Mouse (Mus musculus): ENCODE measurements at regions not wholly inside any gene's neighbourhood (a gene's known extent, or its start where the extent isn't known, plus 50 kb on each side); places are given as distances from the start of the nearest gene placed in this dataset.
"Not testable (repeated sequence)": the region's sequence is repeated elsewhere in the genome, so short reads cannot be mapped to it uniquely, and the experiment has no call there.

DNA sequence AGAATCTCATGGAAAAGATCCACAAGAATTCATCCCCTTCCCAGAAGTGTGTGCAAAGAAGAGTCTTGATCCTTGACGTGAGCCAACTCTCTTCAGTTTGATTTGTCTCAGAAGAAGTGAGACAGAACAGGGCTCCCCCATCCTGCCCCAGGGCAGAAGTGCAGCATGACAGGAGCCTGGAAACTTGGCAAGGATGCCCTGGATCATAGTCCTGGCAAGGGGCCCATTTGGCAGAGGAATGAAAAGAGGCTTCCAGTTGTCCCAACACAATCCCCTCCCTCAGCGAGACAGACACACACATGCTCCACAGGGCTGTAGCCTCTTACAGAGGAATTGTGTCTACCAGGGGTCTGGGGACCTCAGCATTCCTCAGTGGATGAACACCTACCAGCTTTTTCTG is 102.7 kb downstream of the Ptpn20 start:
- DNase-seq (ENCODE audit: low spot score in 2 of 2) = no peak

DNA sequence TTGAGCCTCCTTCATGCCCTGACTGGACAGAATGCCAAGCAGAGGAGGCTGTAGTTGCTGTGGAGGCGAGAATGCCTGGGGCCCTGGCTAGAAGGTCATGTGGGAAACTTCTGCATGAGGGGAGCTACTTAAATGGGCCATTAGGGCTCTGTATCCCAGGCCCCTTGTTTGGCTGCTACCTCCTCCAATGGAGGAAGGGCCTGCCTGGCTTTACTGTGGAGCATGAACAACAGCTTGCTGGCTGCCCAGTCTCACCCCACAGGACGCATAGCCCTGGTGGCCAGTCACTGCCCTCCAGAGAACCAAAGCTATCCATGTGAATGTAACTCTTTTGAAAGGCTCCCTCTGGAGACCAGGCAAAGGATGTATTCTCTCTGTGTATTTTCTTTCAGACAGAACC is 105.2 kb downstream of the Ptpn20 start:
- DNase-seq (ENCODE audit: low spot score in 2 of 2) = no peak

DNA sequence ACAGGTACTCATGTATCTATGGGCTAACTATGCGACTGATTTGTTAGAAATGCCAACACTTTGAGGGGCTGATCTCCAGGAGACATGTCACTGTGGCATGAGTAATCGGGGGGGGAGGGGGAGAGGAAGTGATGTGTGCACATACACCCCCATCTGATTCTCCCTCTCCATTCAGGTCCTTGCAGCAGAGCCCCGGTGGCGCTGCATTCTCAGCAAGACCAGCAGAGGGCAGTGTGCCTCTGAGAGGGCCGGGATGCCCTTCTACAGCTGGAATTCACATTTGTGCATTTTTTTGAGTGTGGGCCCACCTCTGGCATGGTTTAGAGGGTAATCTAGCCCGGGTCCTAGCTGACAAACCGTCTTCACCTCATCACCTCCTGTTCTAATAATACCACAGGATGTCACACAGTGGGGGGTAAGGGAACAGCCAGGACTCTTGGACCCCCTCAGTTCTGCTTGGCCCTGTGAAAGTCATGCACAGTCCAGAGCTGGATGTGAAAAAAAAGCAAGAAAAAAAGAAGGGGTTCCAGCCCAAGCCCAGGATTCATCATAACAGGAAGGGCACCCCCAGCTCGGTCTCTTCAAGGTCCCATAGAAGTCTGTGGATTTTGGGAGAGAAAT is 106.5 kb downstream of the Ptpn20 start:
- peak; percentile 24 to 49 for DNase-seq (ENCODE audit: low spot score in 2 of 2)

DNA sequence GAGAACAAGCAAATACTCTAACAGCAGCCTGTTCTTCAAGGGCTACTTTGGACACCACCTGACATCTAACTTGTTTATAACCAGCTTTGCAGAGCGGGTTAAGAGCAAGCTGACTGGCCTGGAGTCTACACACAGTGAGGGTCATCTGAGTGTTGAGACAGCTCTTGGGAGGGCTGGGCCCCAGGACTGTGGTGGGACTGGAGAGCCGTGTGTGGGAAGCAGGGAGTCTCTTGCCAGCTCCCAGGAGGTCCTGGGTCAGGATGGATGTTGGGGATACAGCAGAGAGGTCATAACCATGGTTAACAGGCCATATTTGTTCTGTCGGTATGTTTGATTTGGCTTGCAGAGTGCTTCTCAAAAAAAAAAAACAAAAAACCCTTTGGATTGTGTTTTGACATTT is 107.8 kb downstream of the Ptpn20 start:
- DNase-seq (ENCODE audit: low spot score in 2 of 2) = no peak

DNA sequence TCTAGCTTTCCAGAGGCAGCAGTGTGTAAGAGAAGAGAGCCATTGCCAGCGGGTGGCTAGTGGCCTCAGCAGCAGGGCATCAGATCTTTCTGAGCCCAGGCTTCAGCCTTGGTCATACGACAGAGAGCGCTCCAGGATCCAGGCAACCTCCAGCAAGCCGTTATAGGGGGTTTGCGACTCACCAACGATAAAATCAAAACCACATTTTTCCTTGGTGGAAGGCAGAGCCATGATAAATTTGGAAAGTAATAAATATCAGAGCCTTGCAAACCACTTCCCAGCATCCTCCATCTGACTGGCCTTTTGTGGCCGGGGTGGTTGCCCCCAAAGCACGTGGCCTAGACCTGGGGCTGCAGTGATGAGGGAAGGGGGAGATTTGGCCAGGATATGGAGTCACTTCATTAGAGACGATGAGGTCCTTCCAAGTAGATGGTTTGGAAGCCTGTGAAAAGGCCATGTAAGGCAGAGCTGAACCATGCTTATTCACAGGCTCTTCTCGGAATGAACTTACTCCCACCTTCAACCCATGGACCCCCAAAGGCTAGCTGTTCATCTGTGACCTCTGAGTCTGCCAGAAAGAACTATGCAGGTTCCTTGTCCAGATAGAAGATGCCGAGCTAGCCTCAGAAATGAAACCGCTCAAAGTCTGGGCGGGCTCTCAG is 110.9 kb downstream of the Ptpn20 start:
- DNase-seq (ENCODE audit: low spot score in 2 of 2) = no peak

DNA sequence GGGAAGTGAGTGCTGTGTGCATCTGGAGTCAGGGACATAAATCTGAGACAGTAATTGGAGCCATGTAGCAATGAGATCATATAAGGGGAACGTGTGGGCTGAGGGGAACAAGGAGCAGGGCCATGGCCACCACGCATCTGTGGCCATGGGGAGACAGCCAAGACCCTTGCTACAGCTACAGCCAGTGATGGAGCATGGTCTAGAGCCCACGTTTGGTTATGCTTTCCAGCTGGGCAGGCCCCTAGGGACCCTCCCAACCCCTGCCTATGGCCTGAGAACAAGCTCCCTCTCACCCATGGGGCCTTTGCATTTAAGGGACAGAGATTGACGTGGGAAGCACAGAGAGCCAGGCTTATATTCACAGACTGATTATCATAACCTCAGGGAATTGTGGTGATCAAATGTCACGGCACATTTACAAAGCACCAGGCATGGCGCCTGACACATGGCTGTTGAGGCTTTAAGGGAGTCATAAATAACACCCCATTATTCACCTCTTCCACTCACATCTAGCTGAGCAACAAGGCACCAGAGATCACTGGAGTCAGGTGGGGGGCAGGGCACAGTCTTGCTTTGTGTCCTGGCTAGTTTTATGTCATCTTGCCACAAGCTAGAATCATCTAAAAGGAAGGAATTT is 118.8 kb downstream of the Ptpn20 start:
- no peak for DNase-seq (ENCODE audit: low spot score in 2 of 2)

DNA sequence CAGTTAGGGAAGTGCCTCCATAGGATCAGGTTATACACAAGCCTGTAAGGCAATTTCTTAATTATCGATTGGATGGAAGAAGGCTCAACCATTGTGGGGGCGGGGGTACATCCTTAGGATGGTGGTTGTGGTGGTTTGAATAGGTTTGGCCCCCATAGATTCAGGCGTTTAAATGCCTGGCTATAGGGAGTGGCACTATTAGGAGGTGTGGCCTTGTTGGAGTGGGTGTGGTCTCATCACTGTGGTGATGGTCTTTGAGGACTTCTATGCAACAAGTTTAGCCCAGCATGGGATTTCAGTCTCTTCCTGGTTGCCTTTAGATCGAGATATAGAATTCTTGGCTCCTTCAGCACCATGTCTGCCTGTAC is 119.3 kb downstream of the Ptpn20 start:
- no peak for DNase-seq (ENCODE audit: low spot score in 2 of 2)

DNA sequence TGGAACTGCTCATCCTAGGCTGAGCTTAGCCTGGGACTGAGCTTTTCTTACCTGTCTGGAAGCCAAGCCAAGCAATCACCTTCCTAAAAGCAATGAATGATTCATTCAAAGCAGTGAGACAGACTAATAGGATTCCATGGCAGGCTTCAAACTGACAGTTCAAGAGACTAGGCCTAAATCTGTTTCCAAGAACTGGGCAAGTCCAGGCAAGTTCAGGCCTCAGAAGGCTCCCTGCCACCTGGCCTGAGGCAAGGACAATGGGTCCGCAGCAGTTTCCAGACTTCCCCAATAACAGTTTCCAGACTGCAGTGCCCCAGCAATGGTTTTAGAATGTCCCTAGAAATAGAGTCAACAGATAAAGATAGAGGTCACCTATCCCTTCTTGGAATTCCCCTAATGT is 123.5 kb downstream of the Ptpn20 start:
- no peak for DNase-seq (ENCODE audit: low spot score in 2 of 2)

DNA sequence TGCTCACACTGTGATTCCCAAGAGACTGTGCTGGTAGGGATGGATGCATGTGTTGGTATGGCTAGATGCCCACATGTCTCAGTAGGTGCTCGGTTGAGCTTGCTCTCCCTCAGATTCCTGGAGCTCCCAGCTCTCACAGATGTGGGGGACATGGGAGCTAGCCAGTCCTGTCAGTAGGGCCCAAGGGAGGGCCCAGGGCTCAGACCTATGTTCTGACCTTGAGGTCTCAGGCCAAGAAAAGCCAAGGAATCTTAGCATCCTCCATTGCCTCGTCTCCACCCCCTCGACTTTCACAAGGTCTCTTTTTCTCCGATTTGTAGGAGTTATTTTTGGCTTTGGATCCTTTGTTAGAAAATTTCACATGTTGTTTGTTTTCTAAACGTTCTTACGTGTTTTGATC is 130.6 kb downstream of the Ptpn20 start:
- DNase-seq (ENCODE audit: low spot score in 2 of 2) = no peak

DNA sequence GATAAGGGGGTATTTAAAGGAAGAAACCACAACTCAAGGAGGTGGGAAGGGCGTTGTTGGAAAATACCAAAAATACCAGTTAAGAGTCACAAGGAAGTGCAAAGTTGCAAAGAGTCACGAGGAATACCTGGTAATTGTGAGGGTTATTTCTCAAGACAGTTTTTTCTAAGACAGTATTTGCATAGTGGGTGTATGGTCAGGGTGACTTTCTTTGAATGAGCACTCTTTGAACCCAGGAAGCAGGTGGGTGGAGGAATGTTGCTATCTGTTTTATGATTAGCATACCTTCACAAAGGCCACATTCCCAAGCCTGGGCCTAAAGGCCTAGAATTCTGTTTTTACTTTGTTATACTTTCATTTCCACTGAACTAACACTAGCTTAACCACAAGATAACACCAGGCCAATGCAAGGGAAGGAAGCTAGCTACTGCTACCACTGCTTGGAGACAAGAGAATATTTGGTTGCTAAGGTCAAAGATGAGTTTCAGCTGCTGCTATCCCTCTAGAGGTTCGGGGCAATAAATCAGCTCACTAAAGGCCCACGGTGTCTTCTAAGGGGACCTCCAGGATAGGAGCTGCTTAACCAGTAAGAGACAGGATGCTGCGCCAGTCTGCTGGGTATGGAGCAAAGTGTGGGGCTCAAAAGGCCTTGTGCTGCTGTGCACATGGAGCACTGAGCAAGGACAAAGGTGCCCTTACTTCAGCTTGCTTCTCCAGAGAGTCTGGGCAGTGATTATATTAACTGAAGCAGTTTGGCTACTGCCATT is 133.6 kb downstream of the Ptpn20 start:
- DNase-seq (ENCODE audit: low spot score in 2 of 2) = not testable (repeated sequence)

DNA sequence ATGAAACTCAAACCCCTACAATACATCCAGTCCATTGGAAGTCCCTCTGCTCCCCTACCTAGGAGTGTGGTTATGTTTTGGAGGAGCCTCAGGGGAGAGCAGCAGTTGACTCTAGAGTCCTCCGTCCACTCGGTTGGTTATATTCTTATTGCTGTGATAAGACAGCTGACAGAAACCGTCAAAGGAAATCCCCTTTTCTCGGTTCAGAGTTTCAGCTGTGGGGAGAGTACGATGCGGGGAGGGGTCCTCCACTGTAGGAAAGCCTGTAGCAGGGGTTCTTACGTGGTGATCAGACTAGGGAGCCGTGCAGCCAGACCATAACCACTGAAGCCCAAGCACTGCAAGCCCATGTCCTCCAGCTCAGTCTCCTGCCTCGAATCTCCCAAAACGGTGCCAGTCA is 137.5 kb downstream of the Ptpn20 start:
- DNase-seq (ENCODE audit: low spot score in 2 of 2) = no peak

DNA sequence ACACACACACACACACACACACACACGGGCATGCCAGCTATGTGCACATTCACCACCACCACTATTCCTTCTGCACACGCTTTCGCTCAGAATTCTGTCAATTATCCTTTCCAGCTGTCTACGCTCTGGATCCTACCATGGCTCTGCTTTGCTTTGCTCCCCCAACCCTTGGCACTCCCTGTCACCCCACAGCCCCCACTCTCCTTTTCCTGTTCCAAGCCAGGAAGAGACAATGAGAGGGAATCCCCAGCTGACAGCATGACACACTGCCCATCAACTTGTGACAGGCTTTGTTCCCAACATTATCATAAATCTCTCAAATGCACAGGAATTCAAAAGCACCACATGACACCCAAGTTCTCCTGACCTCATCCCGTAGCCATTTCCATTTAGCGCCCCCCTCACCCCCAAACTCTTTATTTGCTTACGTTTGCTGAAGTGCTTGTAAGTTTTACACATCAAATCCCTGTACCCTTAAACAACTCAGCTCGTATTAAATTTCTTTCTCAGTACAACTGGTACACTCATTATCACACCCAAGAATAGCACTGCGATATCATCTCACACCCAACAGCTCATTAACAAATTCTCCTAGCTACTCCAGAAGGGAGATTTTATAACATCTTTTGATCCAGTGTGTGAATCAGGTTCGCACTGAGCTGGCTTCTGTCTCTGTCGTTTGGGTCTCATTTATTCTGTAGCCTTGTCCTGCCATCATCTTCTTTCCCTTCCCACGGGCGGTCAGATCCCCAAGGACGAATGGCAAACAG is 140.3 kb downstream of the Ptpn20 start:
- no peak for DNase-seq (ENCODE audit: low spot score in 2 of 2)

DNA sequence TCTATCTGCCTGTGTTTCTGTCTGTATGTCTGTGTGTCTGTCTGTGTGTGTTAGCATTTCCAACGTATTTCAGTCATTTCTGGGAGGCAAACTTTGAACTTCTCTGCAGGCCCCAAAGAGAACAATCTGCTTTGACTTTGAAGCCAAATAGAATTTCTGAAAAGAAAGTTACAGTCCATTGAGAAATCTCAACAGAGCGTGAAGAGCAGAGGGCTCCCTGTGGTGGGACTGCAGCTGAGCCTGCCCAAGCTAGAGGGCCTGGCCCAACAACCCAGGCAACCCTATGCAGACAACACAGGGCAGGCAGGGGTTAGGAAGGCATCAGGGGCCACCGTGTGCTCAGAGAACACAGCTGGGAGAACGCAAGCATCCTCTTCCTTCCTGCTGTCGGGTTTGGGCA is 143.7 kb downstream of the Ptpn20 start:
- DNase-seq (ENCODE audit: low spot score in 2 of 2) = no peak

DNA sequence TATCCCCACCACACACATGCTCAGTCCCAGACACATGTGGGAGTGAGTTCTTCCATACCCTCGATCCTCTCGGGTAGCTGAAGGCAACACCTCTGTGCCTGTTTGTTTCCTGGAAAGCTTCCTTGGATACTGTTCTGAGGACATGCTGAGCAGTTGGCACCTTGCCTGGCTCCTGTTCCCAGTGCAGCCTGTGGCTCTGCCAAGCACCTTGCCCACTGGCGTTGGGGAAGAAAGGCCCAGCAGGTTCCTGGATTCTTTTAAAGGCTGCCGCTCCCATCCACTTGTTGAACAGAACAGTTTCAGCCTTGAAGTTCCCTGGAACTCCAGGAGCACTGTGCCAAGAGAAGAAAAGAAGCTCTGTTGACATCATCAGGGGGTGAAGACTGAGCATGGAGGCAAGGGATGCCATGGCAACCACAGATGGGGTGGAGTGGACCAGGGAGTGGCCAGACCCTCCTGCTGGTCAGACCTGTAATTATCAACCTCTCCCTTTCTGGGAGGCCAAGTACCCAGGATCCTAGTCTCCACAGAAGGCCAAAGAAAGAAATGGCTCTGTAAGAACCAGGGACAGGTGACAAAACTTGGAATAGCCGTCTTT is 145.5 kb downstream of the Ptpn20 start:
- DNase-seq (ENCODE audit: low spot score in 2 of 2) = peak; percentile 8 to 14

DNA sequence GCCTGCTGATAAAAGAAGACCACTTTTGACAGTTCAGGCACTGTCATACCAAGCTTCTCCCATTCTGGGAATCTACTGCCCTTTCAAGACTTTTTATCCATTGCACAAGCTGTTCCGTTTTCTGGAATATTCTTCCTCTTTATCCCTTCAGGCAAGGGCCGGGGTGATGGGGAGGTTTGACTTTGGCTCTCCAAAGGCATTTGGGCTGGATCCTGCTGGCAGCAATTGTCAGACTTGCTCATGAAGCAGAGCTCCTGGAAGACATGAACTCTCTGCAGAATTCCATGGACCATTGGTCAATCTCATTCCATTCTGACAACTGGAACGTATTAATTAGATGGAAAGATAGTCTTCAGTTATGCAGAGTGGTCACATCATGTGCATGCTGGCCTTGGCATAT is 146.6 kb downstream of the Ptpn20 start:
- DNase-seq (ENCODE audit: low spot score in 2 of 2) = no peak

DNA sequence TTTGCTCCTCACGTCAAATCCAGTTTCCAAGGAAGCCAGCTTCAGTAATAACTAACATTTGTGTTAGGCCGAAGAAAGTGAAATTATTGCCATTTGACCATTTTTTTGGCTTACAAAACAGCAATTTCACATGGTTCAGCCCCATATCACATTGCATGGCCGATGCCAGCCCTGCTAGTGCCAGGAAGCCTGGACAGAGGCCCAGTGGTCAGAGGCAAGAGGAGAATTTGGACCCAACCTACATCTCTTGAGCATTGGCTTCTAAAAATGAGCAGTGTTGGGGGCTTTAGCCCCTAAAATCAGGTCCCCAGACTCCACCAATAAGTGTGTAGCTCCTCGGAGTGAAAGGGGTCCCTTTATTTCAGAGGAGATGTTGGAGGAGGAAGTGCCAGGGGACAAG is 157.2 kb downstream of the Ptpn20 start:
- DNase-seq (ENCODE audit: low spot score in 2 of 2) = no peak

DNA sequence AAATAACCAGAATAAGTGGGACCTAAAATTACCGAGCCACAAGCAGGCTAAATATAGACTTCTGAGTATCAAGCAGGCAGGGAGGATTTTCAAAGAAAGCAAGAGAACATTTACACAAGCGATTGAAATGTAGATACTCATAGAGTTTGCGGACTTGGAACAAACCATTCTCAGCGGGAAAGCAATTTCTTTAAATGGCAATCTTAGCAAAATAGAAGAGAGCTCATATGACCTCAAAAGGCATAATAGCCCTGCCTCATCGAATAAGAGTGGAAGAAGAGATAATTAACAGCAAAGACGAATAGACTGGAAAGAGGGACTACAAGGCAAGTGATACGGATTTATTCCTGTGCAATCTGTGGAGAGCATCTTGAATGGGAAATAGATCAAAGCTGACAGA is 163.7 kb upstream of the Gdf10 start:
- no peak for DNase-seq (ENCODE audit: low spot score in 2 of 2)

DNA sequence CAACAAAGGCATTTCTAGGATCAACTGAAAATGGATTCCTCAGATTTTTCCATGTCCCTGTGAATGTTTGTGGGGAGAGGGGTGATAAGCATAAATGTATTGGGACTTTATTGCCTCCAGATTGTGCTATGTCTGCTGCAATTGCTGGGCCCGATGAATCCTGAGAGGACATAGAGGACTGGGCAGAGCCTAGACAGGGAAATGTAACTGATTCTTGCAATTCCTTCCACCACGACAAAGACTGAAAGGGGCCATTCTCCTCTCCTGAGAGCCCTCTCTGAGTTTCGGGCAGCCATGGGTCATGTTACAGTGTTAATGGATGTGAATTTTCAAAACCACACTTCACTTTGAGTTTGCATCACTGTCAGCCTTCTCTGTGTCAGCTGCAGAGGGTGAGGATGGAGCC is 159.7 kb upstream of the Gdf10 start:
- no peak for DNase-seq (ENCODE audit: low spot score in 2 of 2)

DNA sequence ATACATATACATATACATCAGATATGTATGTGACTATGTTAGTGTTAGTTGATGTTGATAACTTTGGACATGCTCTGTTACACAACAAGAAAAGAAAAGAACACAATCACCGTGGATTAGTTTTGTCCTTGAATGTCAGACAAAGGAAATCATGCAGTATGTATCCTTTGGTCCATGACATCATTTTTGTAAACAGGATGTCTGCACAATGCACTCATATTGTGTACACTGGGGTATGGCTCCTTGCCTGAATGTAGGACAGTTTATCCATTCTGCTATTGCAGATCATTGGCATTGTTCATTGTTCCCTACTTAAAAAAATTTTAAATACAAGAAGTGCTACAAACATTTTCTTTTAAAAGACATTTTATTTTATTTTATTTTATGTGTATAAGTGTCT is 157.6 kb upstream of the Gdf10 start:
- no peak for DNase-seq (ENCODE audit: low spot score in 2 of 2)

DNA sequence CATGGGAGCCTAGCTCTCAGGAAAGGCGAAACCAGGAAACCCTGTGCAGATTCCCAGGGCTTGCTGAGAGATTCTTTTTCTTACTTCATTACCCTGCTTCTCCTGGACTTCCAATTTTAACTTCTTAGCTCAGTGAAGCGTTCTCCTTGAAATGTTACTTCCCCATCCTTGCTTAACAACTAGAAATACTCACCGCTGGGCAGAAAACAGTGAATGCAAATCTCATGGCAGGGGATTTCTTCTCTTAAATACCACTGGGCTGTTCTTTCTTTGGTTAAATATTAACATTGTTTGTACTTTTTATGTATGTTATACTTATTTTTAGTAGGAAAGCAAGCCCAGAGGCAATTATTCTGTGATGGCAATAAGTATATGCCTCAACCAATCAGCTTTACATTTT is 151.0 kb upstream of the Gdf10 start:
- no peak for DNase-seq (ENCODE audit: low spot score in 2 of 2)

DNA sequence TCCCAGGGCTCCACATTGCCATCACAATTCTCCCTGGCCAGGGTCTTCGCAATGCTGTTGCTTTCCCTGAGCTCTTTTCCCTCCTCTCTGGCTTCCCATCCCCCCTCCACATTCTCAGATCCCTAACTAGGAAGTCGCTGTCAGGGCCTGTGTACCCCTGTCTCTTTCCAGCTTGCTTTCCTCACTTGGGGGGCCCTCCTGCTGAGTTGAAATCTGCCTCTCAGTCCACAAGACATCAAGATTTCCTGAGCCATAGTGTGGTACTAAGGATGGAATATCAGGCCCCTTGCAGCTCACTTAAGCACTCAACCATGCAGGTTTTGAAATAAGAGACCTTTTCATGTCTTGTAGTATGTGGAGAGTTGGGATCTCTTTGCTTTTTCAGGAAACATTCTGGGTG is 133.8 kb upstream of the Gdf10 start:
- no peak for DNase-seq (ENCODE audit: low spot score in 2 of 2)

DNA sequence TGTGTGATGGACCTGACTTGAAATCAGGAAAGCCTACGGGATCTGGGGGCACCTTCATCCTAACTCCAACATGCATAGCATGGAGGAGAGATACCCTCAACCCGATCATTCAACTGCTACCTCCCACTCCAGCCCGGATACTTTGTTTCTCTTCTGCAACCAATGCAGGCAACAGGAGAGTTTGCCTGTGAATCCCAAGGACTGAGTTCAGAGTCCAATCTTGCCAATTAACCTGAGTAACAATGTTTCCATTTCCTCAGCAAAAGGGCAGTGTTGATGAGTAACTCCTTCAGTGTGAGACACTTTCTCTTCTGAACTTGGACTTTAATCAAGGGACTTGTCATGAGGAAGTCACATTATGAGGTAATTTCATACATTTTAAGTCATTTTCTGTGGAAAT is 129.1 kb upstream of the Gdf10 start:
- DNase-seq (ENCODE audit: low spot score in 2 of 2) = no peak

Data from right cerebral cortex, postnatal 36 days (tissue).